Mouse (Mus musculus) heart, adult 10 weeks (tissue): ENCODE measurements around the gene Lrsam1. TPM values are rescaled to one million over a fixed set of nuclear protein-coding genes. Genes with fewer than 3 reads are reported as not detected.

Source experiments
- polyA plus RNA-seq: library from polyadenylated mRNA; stranded (reverse); fragments of 350-450 nt; fragmentation: Illumina TruSeq; extraction: RNeasy Lipid Tissue Mini Kit (QIAGEN cat#74804); gene quantifications from one replicate; pipeline ENCODE4 v1.2.3, GENCODE M21; 2014; ENCODE audit warnings: low read depth, low replicate concordance

Gene Lrsam1
- polyA plus RNA-seq, result 15.1 TPM

GRCm38 (mm10) chr2:32961192-32961995 is at the start of gene Lrsam1, which contains the start of gene Rpl12:
TSS of gene Lrsam1 (minus strand) at chr2:32961614.
TSS of gene Rpl12 (plus strand) at chr2:32961559.

DNA sequence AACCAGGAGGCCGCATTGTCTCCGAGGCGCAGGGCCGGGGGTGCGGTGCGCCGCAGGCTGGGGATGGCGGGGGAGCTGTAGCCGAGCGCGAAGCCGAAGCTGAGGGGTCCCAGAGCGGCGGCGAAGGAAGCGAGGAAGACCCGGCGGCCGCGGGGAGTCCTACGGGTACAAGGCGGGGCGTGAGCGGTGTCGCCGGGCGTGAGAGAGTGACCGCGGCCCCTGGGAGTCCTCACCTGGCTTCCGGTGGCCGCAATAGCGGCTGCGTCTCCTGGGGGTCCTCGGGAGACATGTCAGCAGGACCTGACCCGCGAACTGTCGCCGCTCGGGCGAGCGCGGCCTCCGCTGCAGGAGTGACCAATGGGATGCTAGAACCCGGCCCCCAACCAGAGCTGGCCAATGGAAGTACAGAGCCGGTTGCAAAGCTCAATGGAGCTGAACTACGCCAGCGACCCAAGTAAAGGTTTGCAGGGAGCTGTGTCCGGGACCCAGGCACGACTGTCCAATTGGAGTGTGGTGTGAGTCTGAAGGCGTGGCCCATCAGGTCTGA is 20.4 kb upstream of the Lrsam1 start, which contains the start of gene Slc2a8:
Gene Slc2a8, minus strand, starts transcription at position 359 of the 547 bp plus-strand sequence.

GRCm38 (mm10) chr2:32875675-32876489 is 85.5 kb downstream of the Lrsam1 start, which contains the start of gene Fam129b:
TSS of gene Fam129b (plus strand) at chr2:32876114.

Other genes with a start within 250 kb of the Lrsam1 start
- 35.5 TPM for gene Cdk9, start 248.5 kb downstream of the Lrsam1 start, polyA plus RNA-seq
- gene Sh2d3c, start 240.6 kb downstream of the Lrsam1 start, polyA plus RNA-seq, result 17.4 TPM
- gene 6330409D20Rik, start 220.6 kb downstream of the Lrsam1 start, polyA plus RNA-seq, result not detected
- gene Tor2a, start 204.4 kb downstream of the Lrsam1 start, polyA plus RNA-seq, result 15.4 TPM
- gene Ttc16, start 186.0 kb downstream of the Lrsam1 start, polyA plus RNA-seq, result 0.24 TPM
- 3.7 TPM for gene Ptrh1, start 185.8 kb downstream of the Lrsam1 start, polyA plus RNA-seq
- not detected for gene Cfap157, start 177.2 kb downstream of the Lrsam1 start, polyA plus RNA-seq
- gene Stxbp1, start 114.4 kb downstream of the Lrsam1 start, polyA plus RNA-seq, result 10.0 TPM
- gene Fam129b, start 85.5 kb downstream of the Lrsam1 start, polyA plus RNA-seq, result 18.2 TPM
- gene Rpl12, start 55 bp downstream of the Lrsam1 start, polyA plus RNA-seq, result 349 TPM
- 16.6 TPM for gene Slc2a8, start 20.5 kb upstream of the Lrsam1 start, polyA plus RNA-seq
- 1.7 TPM for gene Garnl3, start 170.0 kb upstream of the Lrsam1 start, polyA plus RNA-seq